Mouse (Mus musculus): Measurements from ENCODE around the gene Il21r.

The Il21r gene

GRCm38 (mm10) chr7:125601821-125602448, 1.3 kb upstream of the Il21r start:
- no peak for DNase-seq

GRCm38 (mm10) chr7:125604362-125605319, 1.4 kb downstream of the Il21r start:
- no peak for DNase-seq

GRCm38 (mm10) chr7:125605725-125606139, 2.5 kb downstream of the Il21r start:
- DNase-seq = no peak

DNA sequence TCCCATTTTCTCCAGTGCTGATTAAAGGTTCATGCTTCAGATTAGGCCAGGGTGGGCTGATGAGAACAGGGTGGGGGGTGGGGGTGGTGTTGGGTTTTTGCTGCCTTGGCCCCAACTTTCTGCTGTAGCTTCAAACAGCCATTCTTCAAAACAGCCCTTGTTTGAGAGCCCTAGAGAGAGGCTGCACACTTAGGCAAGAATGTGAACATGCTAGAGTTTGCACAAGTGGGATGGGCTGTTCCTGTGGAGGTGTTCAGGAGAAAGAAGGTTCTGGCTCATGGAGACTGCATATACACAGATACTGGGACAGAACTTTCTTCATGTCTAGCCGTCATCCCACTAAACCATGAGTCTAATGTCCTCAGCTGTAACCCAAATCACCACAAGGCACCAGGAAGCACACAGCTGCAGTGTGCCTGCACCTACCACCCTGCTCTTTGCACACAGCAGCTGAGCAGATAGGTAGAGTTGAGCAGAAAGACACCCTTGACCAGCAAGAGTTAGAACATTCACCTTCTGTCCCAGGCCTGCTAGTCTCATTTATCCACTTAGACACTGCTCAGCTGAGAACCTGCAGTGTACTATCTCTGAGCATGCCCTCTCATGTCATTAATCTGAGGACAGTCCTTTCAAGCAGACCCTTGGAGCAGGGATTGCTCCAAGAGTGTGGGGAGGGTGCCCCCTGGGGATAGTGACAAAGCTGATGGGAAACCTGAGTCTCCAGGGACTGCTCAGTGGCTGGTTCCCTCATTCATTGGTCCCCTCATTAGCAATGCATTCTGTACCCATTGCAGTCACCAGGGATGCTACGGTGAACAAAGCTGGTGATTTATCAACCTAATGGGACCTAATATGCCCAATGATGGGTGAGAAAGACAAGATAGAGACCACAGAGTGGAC, 3.3 kb downstream of the Il21r start:
- DNase-seq = no peak

GRCm38 (mm10) chr7:125607384-125608182, 4.4 kb downstream of the Il21r start:
- DNase-seq = no peak

- no peak for DNase-seq
These were observed 5.0 kb downstream of the Il21r start for GRCm38 (mm10) chr7:125608183-125608688.

DNA sequence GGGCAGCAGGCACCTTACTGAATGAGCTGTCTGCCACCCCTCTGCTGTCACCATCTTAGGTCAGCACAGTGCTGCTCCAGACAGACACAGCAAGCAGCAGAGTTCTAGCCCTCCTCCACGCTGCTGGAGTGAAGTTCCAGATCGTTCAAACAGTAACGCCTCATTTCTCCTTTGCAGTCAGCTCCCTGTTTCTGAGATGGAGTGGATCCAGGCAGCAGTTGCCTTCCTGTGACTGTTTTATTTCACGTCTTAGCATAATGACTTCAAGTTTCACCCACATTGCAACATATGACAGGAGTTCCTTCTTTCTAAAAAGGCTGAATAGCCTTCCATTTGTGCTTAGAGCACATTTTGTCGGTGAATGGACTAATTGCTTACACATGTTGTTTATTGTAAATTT, 10.3 kb downstream of the Il21r start:
- DNase-seq = no peak

DNA sequence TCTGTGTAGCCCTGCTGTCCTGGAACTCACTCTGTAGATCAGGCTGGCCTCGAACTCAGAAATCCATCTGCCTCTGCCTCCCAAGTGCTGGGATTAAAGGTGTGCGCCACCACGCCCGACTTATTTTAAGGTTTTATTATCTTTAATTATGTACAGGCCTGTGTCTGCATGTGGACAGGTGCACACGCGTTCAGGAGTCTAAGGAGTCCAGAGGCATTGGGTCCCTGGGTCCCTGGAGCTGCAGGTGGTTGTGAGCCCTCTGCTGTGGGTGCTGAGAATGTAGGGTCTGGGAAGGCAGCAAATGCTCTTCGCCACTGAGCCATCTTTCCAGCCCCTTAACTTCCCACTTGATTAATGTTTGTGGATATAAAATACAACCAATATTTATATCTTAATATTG, 12.2 kb downstream of the Il21r start:
- no peak for DNase-seq

GRCm38 (mm10) chr7:125618016-125618415, 14.8 kb downstream of the Il21r start:
- no peak for DNase-seq

GRCm38 (mm10) chr7:125620077-125620476, 16.8 kb downstream of the Il21r start:
- DNase-seq = no peak

DNA sequence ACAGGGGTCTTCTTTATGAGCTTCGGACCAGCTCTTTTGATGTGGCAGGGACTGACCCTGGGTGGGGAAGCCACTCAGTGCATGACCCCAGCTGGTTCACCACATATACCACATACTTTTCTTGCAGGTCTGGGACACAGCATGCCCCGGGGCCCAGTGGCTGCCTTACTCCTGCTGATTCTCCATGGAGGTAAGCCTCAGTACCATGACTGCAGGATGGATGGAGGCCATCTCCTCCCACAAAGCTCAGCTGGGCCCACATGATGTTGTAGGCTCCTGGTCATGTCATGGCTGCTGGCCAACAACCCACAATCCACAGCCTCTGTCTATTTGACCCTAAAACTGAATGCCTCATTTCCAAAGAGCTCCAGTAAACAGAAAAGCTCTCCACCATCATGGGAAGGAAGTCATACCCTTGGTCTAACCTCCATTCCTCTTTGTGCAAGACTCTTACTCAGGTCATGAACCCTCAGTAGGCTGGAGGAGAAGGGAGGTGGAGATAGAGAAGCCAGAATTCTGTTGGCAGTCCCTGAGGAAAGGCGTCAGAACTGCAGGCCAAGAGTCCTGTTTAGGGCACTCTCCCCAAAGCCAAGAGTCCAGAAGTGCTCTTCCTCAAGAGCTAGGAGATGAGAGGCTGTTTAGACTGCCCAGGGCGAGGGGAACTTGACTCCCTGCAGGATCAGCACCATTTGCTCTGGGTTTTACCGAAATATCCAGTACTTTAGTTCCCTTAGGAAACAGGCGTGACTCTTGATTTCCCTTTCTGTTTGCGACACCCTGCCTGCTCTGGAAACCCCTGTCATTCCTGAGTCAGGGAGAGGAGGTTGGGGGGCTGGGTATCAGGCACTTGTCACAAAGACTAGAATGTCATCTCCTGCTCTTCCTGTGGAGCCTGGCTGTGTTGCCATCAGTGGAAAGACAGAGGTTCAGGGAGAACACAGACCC, 19.8 kb downstream of the Il21r start:
- no peak for DNase-seq

DNA sequence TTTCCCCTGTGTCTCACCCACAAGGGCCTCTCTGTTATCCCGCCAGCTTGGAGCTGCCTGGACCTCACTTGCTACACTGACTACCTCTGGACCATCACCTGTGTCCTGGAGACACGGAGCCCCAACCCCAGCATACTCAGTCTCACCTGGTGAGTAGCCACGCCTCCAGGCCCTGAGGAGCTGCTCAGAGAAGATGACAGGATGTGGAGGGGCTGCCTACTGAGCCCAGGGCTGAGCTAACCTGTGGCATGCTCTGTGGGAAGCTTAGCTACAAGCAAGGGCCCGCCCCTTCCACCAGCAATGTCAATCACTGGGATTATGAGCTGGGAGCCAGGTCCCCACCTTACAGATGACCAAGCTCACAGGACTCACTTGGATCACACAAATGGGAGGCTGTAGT, 22.0 kb downstream of the Il21r start:
- no peak for DNase-seq

DNA sequence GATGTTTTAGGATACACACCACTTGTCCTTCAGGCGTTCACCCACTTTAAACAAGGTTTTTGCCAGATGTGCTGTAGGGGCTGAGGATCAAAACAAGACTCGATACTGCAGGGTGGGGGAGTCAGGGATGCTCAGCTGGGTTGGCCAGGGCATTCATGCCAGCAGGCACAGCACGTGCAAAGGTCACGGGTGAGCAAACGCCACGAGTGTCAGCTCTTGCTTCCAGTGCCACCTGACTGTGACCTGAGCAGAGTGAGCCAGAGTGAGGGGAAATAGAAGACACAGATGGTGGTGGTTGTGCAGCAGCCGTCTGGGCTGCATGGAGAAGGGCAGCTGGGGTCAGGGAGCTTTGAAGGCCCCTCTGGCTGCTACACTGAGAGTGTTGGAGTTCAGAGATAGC, 22.6 kb downstream of the Il21r start:
- DNase-seq = no peak

DNA sequence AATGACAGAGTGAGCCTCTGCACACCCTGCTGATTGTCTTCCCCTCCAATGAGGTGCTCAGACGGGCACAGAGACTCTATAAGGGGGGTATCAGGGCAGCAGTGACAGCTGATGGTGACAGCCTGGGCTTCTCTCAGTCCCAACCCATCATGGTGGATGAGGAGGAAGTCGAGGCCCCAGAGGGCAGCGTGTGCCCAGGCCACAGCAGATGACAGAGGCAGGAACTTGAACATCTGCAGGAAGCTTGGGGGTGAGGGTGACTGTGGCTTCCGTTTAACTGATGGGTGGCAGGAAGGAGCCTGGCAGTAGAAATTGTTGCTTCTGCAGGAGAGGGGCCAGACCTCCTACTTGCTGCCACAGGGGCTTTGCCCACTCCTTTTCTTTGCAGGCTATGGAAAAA, 27.1 kb downstream of the Il21r start:
- DNase-seq = peak; percentile 52

- no peak for DNase-seq
These were observed 27.8 kb downstream of the Il21r start for GRCm38 (mm10) chr7:125630989-125631388.

GRCm38 (mm10) chr7:125637220-125638140, 34.3 kb downstream of the Il21r start:
- DNase-seq = no peak

GRCm38 (mm10) chr7:125638376-125638775, 35.1 kb downstream of the Il21r start:
- DNase-seq = no peak

DNA sequence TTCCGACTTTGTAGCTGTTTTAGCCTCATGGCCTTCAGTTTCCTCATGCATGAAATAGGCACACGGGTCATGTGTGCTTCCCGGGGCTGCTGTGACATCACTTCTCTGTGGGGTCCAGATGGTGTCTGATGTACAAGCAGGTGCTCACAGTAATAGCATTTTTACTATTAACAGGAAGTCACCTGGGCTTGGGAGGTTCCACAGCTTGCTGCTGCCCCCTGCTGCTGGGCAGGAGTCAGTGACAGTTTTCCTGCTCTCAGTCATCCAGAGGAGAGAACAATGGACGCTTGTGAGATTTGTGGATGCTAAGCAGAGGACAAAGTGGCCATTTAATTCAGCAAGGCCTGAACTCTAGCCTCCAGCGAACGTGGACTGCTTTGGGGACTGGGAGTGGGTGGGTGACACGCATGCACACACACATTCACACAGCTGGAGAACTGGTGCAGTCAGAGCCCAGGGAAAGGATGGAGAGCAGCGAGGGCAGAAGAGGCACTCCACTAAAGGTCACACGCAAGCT, 35.7 kb downstream of the Il21r start:
- peak; percentile 57 for DNase-seq

DNA sequence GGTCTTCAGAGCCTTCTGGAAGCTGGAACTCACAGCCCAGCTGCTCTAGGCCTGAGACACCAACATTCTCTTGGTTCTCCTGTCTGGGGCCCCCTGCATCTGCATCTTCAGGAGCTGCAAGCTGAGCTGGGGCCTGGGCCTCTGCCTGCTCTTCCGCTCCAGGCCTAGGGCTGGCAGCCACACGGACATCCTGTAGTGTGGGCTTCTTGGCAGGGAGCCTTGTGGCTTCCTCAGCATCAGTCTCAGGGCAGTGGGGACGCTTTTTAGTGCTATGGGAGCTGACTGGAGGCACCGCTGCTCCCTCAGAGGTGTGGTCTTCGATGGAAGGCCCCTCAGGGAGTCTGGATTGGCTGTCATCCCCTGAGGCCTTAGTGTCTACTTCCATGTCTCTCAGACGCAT, 40.7 kb downstream of the Il21r start:
- DNase-seq = no peak

GRCm38 (mm10) chr7:125645413-125645812, 42.2 kb downstream of the Il21r start:
- DNase-seq = no peak

All from layer of hippocampus, adult 9-11 months (tissue).